Mouse (Mus musculus): Measurements from ENCODE around the gene D630023F18Rik.

D630023F18Rik gene

DNA sequence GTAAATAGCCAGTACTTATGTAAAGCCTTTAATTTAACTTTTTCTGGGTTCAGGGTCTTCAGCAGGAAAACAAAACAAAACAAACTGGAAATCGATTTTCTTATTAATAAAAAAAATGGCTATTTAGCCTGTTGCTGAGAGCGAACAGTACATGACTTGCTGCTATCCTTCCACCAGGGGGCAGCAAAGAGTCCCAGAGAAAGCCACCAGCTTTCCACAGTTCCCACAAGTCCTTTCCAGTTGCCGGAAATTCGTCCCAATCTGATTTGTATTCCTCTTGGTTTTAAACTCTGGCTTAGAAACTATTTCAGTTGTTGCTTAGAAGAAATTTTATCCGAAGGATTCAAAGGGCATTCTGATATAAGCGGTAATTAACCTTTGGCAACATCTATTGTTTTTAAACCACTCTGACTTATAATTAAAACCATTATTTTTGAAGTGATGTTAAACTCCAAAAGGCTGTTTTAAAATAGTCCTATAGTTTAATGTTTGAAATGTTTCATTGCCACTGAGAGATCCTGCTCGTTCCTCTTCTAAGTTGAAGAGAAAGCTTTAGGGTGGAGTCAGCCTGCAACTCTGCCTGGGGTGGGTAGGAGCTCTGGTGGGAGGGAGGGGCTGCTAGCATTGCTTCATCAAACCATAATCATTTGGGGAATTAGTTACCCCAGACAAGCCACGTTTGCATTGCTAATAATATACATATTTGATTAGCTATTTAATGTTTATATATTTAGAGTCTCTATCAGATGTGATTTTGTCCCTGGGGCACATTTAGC is 10.8 kb downstream of the D630023F18Rik start:
- DNase-seq (ENCODE audit: low spot score): peak; percentile 25

DNA sequence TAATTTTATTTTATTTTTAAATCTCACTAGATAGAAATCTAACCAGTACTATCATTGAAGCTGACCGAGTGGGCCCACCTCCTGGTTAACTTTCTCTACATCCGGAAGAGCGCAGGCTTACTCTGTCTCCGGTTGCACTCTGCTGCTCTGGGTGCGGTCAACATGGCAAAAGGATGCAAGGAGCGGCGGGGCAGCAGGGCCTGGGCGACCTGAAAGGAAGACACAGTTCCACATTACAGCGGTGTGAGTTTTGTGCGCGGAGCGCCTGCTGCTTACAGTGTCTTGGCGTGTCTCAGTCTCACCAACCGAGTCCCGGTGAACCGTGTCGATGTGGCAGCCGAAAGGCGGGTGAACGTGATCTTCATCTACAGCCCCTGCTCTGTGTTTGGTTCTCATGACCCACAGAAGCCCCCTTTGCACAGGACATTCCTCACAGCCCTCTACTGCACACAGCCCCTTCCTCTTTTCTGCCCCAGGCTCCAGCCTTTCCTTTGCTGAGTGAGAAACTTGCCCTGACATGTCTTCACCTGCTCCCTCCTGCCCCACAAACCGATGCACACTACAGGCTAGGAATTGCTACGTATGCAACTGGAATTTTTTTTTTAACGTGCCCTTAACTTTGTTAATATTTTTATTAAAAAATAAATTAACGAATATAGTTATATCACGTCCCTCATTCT is 13.1 kb downstream of the D630023F18Rik start:
- DNase-seq (ENCODE audit: low spot score): no peak

DNA sequence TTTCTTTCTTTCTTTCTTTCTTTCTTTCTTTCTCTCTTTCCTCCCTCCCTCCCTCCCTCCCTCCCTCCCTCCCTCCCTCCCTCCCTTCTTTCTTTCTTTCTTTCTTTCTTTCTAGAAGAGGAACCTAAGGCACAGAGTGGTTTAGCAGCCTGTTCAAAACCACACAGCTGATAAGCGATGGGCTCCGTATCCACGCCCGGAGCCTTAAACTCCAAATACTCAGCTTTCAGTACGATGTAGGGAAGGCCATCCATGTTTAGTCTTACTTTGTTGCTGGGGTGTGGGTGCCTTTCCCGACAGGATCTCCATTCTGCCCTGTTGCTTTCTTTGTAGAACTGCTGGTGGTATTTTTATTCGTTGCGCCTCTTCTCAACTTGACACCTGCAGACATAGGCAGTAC is 13.8 kb downstream of the D630023F18Rik start:
- DNase-seq (ENCODE audit: low spot score): no peak

DNA sequence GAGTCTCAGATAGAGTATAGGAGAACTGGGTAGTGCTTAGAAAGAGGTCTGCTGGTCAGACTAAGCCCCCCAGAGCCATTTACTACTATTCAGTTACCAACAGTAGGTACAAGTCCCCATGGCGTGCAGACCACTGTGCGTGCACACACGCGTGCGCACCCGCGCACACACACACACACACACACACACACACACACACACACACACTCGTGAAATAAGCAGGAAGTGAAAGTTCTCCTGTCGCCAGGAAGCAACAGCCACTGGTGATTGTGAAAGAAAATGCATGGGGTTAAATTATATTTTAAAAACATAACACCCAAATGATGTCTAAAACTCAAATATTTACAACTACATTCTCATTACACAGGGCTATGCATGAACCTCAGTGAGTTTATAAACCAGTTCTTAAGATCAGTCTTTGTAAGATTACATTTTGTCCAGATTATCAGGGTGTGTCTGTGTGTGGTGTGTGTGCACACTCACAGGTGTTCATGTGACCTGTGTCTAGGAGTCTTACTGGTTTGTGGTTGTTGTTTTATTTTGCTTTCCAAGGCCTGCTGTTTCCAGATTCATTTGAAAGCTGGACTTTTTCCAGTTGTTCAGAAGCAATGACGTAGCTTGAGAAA is 15.2 kb downstream of the D630023F18Rik start:
- DNase-seq (ENCODE audit: low spot score): no peak

DNA sequence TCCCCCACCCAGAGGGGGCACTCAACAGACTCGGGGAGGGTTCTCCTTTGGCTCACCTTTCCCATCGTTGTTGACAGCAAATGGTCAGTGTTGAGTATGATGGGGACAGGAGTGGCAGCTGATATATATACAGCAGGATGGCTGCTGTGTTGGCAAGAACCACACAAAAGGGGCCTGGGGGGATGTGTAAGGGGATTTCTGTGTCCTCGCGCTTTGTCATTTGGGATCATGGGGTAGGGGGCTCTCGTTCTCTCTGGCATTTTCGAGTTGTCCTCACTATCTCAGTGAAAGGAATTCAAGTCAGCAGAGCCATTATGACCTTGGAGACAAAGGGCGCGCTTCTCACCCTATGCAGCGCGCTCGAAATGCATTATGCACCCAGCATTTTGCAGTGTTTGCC is 19.7 kb downstream of the D630023F18Rik start, which contains the start of gene Cryga:
TSS of gene Cryga (minus strand) at position 101 of the 400 bp plus-strand sequence.
- DNase-seq (ENCODE audit: low spot score): no peak

DNA sequence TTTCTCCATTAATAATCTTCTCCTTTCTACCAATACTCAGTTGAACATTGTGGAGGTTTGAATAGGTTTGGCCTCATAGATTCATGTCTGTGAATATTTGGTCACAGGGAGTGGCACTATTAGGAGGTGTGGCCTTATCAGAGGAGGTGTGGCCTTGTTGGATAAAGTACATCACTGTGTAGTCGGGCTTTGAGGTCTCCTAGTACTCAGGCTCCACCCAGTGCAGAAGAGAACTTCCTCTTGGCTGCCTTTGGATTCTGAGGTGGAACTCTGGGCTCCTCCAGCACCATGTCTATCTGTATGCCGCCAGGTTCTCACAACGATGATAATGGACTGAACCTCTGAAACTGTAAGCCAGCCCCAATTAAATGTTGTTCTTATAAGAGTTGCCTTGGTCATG is 26.1 kb downstream of the D630023F18Rik start:
- no peak for DNase-seq (ENCODE audit: low spot score)

DNA sequence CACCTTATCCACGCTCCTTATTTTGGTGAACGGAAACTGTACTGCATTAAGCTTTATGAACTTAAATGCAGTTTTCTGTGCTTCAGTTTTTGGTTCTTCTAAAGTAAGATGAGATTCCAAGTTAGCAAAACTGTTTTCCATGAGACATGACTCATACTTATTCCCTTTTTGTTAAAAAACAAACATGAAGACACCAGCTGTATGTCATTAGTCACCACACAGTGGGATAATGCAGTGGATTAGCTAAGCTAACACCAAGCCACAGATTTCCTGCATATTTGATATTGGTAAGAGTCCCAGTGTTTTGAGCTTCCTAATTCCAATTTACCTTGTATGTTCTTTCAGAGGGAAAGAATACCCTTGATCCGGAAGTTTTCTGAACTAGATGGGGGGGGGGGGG is 31.4 kb downstream of the D630023F18Rik start:
- no peak for DNase-seq (ENCODE audit: low spot score)

DNA sequence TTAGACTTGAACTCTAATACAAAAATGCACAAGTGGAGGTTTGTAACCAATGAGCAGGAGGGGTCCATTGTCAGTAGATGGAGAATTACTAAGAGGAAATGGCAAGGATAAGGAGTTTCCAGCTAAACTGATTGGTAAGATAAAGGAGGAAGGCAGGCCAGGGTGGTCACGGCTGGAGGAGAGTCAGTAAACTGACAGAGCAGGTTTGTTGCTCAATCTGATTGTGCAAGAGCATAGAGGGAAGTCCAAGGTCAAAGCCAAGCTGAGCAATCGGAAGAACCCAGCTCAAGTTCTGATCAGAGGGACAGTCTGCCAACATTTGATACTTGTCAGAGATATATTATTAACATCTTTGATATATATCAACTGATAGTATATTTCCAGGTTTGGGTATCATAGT is 32.6 kb downstream of the D630023F18Rik start:
- no peak for DNase-seq (ENCODE audit: low spot score)

DNA sequence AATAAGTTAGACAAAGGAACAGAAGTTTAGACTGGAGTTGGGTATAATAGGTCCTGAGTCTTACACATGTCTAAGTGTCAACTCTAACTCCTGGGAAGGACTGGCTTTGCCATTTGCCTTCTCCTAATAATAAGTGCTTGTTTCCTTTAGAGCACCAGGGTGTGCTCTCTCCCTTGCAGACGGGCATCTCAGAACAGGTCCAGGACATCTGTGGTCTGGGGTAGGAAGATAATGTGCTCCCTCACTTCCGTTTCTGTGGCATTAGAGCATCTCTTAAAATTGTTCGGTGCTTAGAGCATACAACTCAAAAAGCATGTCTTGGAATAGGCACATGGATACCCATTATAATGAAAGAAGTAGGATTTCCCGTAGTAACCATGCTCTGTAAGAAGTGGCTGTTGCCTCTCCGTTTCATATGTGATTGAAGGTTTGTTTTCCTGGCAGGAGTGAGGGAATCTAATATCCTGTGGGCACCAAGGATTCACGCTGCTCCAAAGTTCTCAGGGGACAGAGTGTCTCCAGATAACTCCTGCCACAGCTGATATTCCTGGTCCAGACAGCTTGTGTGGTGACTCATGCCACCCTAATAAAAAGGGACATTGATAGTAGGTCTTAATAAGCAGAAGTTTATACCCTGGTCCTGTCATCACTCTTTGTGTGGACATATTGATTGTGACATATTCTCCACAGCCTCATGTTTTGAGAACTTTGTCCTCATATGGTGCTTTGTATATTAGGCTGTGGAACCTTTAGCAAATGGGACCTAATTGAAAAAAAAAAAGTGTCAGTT is 34.3 kb downstream of the D630023F18Rik start:
- no peak for DNase-seq (ENCODE audit: low spot score)

DNA sequence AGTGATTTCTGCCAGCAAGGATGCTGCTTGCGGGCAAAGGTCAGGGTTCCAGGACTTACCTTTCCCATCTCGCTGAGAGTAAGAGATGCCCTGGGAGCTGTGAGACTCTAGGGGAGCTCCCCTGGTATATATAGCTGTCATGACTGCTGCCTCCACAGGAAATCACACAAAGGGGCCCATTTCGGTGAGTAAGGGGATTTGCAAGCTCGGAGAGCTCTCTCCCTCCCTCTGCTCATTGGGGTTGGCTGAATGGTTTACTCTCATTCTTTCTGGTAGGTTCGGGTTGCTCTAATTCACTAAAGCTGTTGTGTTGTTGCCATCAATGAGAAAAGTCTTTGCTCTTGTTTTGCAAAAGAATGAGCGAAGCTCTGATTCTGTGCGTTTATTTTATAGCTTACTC is 40.8 kb downstream of the D630023F18Rik start, which contains the start of gene Crygb:
TSS of gene Crygb (minus strand) at position 101 of the 400 bp plus-strand sequence.
- DNase-seq (ENCODE audit: low spot score): no peak

DNA sequence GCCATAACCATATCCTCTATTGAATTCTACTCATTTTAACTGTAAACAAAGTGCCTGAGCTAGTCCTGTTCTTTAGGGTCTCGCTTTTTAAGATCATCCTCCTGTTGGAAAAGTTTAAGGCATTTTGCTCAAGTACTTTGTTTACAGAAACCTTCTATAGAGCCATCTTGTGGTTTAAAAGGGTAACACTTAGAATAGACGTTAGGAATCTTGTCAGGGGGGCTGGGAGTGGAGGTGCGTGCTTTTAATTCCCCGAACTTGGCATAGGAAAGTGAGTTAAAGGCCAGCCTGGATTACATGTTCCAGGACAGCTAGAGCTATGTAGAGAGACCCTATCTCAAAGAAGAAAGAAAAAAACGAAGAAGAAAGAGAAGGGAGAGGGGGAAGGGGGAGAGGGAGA is 47.4 kb downstream of the D630023F18Rik start:
- DNase-seq (ENCODE audit: low spot score): no peak

DNA sequence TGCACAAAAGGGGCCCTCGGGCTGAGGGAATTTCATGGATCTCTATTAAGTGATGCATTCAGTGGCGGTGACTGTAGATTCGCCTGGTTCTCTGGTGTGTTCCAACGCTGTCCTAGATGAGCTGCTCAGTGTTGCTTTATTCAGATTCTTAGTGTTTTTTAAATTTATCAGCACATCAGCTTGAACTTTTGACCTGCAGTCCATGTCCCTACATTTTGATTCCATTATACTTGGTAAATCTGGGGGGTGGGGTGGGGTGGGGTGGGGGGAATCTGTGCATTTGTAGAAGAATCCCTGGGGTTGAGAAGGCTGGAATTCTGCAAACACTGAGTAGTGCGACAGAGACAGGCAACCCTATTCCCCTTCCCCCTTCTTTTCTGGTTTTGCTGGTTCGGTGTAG is 49.4 kb downstream of the D630023F18Rik start, which contains the start of gene Crygc:
TSS of gene Crygc (minus strand) at position 101 of the 400 bp plus-strand sequence.
- DNase-seq (ENCODE audit: low spot score): no peak

DNA sequence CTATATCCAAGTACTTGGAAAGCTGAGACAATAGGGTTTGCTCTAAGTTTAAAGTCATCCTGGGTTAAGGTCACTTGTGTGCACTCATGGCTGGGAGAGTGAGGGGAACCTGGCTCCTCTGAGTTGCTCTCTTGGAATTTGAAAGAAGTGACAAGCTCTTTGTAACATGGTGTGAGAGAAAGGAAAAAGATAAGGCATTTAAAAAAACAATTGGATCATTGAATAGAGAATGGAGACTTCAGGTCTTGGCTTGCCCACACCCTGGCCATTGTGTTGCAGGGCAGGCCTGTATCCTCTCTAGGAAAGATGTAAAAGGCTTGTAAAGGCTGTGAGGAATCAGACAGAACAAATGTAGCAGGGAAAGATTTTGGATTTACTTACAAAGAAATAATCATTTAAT is 55.2 kb downstream of the D630023F18Rik start:
- DNase-seq (ENCODE audit: low spot score): no peak

DNA sequence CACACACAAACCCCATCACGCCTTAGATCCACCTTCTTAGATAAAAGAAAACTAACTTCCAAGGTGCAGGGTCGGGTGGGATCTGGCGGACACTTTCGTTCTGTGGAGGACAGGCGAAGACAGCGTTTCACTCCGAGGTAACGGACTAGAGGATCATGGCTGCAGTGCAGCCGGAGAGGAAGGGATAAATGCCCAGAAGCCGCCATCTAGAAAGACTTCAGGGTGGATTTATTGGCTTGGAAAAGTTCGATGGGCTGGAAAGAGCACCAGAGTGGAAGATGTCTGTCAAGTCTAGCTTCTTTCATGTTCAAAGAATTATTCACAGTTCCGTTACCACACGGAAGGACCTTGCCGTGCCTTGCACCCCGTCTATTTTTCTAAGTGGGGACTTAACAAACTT is 58.8 kb downstream of the D630023F18Rik start:
- DNase-seq (ENCODE audit: low spot score): no peak

DNA sequence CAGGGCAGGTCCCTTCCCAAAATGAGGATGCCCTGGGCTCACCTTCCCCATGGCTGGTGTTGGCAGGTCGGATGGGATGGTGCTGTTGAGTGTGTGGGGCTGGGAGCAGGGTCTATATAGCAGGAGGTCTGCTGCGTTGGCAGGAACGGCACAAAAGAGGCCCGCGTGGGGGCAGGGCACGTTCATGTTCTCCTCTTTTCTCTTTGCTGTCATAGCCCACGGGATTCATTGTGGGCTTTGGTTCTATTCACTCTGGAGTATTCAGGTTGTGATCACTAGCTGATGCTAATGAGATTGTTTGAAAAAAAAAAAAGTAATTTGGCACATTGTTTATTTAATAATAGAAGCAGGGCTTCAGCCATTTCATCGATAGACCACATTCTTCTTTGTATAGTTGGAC is 59.7 kb downstream of the D630023F18Rik start, which contains the start of gene Crygd:
TSS of gene Crygd (minus strand) at position 101 of the 400 bp plus-strand sequence.
- no peak for DNase-seq (ENCODE audit: low spot score)
